11 mouse cellular contexts compared by ENCODE assay signal in the genomic region with DNA sequence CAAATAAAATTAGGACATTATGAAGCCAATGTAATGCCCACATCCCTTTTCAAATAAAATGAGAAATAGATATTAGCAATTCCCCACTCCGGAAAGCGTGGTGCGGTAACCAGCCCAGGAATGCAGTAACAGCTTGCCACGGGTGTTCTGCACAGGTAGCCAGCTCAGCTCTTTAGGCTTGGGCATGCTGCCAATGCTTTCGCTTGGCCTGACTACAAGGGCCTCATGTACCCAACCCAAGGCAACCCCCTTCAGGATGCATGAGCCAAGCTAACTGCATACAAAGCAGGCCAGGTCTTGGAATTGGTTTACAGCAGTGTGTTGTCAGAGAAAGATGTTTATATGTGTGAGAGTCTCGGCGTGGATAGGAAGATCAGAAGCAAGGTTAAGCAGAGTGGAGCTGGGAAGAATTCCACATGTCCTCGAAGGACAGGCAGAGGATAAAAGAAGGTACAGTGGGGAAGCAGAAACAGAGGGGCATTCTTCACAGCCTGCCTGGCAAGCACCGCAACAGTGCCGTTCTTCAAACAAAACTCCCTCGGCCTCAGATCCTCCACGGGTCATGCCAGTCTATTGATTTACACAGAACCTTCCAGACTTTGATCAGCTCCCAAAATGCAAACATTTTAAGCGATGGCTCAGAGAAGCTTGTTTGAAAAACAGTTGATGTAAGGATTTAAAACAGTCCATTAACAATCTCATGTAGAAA.
DNase-seq lines count a peak whose midpoint lies in the region; ATAC-seq lines count a peak whose summit lies in the region.
"Had no signal": no experiment of that assay in that cellular context is flagged by ENCODE, and none has a peak within 500 bp of the region (broad histone marks: within the 10 kb centered on the region; RNA-seq: fewer than 3 reads in every experiment).

No protein-coding gene starts in this region.

- no peaks in the 10 kb centered on the region for H3K27me3 ChIP-seq in kidney, embryonic 14.5 days (ENCODE audit: control insufficient read depth, insufficient read depth, low read length)
- H3K27me3 ChIP-seq: liver, embryonic 12.5 days had no signal

- DNase-seq in kidney, adult 11 months, result peak; percentile 40
- DNase-seq in urinary bladder, postnatal 14 days (ENCODE audit: low spot score), result peak; percentile 5
- no peak for DNase-seq in urinary bladder, postnatal 10 days (ENCODE audit: low spot score)
- DNase-seq in kidney, postnatal 36 days, result peak; percentile 70 to 76
- DNase-seq in gastrocnemius, postnatal 25 days, result no peak
- no peak for DNase-seq in frontal cortex, postnatal 36 days (ENCODE audit: low spot score in 2 of 2)

- WGBS in kidney, embryonic 14.5 days, result 68% methylated on average over 13 of the region's 13 CpGs

- H3K27ac ChIP-seq in kidney, embryonic 14.5 days (ENCODE audit: low read depth, low read length), result no peak overlapping the region
- H3K27ac ChIP-seq: hindbrain, embryonic 12.5 days; liver, embryonic 12.5 days; neural tube, embryonic 13.5 days had no signal

- H3K4me2 ChIP-seq in kidney, embryonic 14.5 days (replicated peaks; ENCODE audit: low read depth, low read length), result no peak overlapping the region
- H3K4me2 ChIP-seq: hindbrain, embryonic 12.5 days; liver, embryonic 12.5 days; neural tube, embryonic 13.5 days had no signal

- H3K9me3 ChIP-seq in kidney, embryonic 14.5 days (ENCODE audit: control insufficient read depth, low read length), result no peaks in the 10 kb centered on the region
- H3K9me3 ChIP-seq: hindbrain, embryonic 12.5 days; liver, embryonic 12.5 days; neural tube, embryonic 13.5 days had no signal

- H3K9ac ChIP-seq in kidney, embryonic 14.5 days (ENCODE audit: low read depth, low read length), result no peak overlapping the region
- H3K9ac ChIP-seq: hindbrain, embryonic 12.5 days; liver, embryonic 12.5 days; neural tube, embryonic 13.5 days had no signal

- no peaks in the 10 kb centered on the region for H3K36me3 ChIP-seq in kidney, embryonic 14.5 days (ENCODE audit: control insufficient read depth, insufficient read depth, low read length)
- H3K36me3 ChIP-seq: G1E; hindbrain, embryonic 12.5 days; liver, embryonic 12.5 days; neural tube, embryonic 13.5 days had no signal

- no peak for ATAC-seq in kidney, embryonic 14.5 days (ENCODE audit: low FRiP score, low TSS enrichment)
- ATAC-seq: liver, embryonic 12.5 days had no signal

- no peak overlapping the region for H3K4me3 ChIP-seq in kidney, embryonic 14.5 days (ENCODE audit: low read length)
- H3K4me3 ChIP-seq: hindbrain, embryonic 12.5 days; liver, embryonic 12.5 days; neural tube, embryonic 13.5 days had no signal

- no peaks in the 10 kb centered on the region for H3K4me1 ChIP-seq in kidney, embryonic 14.5 days (ENCODE audit: control insufficient read depth, insufficient read depth, low read length)
- H3K4me1 ChIP-seq: hindbrain, embryonic 12.5 days; liver, embryonic 12.5 days; neural tube, embryonic 13.5 days had no signal

Comparison
In these comparisons a context has a peak if more than half of its experiments do, and no peak if none do; other contexts are left out.
1. DNase-seq: peak in kidney, adult 11 months (single experiment), urinary bladder, postnatal 14 days (single experiment) and kidney, postnatal 36 days (2 of 2); none in urinary bladder, postnatal 10 days (single experiment), gastrocnemius, postnatal 25 days (single experiment) and frontal cortex, postnatal 36 days (0 of 2).